Mouse (Mus musculus) lung, postnatal 14 days (tissue): ENCODE results near the gene Agpat2.
A peak's percentile ranks its signal among the peaks of the same experiment; 100 is the strongest.

Experiments used
- DNase-seq: peaks from one replicate; pipeline ENCODE4 v3.0.0; 2021

Agpat2 gene

GRCm38 (mm10) chr2:26594934-26595724, 9.1 kb downstream of the Agpat2 start:
- DNase-seq: peak; percentile 27

DNA sequence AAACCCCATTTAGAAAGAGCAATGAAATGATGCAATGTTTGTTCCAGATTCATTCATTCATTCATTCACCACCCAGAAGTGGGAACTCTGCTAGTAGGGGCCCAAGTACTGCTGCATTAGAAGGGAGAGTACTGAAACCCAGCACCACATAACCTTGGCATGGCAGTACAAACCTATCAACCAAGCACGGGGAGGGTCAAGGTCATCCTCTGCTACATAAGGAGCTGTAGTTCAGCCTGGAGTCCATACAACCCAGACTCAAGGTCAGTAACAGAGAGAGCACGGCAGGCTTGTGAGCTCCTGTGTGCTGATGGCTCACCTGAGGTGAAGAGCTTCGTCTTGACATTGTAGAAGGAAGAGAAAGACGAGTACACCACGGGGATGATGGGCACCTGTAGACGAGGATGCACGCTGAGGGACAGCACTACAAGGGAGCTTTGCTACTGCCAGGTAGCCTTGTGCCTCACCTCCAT, 9.7 kb downstream of the Agpat2 start:
- peak; percentile 50 for DNase-seq

- DNase-seq: peak; percentile 83
These were observed 10.2 kb downstream of the Agpat2 start for GRCm38 (mm10) chr2:26594022-26594346.

DNA sequence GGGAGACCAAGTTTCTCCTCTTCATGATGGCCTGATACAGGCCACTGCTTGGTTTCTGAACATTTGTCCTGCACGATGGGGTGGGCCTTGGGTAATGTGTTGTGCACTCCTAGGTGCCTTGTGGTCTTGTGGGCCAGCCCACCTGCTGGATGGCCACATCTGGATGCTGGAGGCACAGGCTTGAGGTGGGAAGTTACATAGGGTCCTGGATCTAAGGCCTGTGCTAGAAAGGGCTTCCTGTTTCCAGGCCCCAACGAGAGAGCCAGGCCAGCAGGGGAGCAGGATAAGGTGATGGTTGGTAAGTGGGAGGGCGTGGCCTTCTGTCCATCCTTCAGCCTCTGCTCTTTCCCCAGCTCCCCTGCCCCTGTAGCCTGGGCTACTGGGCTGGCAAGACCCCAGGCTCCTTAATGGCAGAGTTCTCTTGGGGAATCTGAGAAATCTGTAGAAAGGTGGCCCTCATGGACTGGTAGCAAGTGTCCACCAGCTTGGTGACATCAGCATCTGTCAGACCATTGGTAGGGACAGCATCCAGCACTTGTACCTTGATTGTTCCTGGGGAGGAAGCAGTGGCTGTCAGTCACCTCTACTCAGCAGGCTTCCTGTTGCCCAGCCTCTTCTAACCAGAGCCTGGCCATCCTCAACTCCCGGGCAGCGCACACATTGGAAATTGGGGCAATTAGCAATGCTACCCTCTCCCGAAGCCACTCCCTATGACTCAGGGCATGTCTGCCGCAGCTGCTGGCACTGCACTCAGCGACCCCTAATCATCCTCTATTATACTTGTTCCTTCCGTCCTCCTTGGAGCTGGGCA, 10.8 kb downstream of the Agpat2 start:
- DNase-seq: peak; percentile 32

DNA sequence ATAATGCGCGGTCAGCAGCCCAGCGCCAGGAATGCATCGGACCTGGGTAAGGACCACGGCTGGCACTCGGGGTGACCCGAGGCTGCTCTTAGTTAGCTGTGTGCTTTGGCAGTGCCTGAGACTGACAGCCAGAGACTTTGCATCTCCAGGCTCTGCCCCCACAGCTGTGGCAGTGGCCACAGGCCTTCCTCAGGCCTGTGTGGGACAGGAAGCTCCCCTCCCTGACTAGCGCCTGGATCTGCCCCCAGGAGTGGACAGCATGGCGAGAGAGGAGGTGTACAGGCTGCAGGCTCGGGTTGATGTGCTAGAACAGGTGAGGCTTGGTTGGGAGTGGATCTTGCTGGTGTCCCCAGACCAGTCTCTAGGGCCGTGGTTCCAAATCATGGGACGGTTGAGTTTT, 12.8 kb downstream of the Agpat2 start:
- DNase-seq: peak; percentile 15

GRCm38 (mm10) chr2:26590962-26591361, 13.3 kb downstream of the Agpat2 start:
- DNase-seq: peak; percentile 35

GRCm38 (mm10) chr2:26590282-26590681, 13.9 kb downstream of the Agpat2 start:
- no peak for DNase-seq

- peak; percentile 3 for DNase-seq
These were observed 14.9 kb downstream of the Agpat2 start for GRCm38 (mm10) chr2:26589284-26589683.

GRCm38 (mm10) chr2:26588573-26588972, 15.6 kb downstream of the Agpat2 start:
- DNase-seq: no peak

GRCm38 (mm10) chr2:26587044-26587405, 17.2 kb downstream of the Agpat2 start:
- DNase-seq: no peak

DNA sequence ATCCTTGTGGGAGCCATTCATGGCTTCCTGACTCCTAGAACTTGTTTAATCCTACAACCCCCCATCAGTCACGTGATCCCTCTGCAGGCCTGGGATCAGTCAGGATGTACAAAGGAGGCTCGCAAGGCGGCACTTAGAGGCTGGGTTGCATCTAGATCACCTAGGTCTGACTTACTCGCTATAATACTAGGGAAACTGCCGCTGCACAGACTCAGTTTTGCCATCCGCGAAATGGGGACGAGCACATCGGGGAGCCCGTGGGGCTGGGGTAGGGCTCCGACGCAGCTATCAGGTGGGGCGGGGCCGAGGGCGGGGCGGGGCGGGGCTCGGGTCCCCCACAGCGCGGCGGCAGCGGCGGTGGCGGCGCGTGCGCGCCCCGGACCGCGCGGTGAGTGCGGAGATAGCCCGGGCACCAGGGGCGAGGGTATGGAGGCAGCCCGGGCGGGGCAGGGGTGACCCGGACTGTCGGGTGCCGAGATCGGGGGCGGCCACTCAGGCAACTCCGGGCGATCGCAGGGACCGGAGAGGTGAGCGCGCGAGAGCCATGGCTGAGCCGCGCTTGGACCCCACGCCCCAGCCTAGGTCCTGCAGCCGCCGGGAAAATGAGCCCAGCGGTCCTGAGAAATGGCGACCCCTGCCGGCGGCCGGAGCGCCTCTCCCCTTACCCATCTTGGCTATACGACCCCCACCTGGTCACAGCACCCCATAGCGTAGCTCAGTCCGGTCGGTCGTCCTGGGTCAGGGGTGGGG, 17.7 kb downstream of the Agpat2 start, which contains the start of gene Gm20532:
Gene Gm20532 (plus strand): TSS at position 346 of the 750 bp plus-strand sequence.
- DNase-seq: peak; percentile 72

- DNase-seq: peak; percentile 23
These were observed 18.5 kb downstream of the Agpat2 start for GRCm38 (mm10) chr2:26585713-26586112.

DNA sequence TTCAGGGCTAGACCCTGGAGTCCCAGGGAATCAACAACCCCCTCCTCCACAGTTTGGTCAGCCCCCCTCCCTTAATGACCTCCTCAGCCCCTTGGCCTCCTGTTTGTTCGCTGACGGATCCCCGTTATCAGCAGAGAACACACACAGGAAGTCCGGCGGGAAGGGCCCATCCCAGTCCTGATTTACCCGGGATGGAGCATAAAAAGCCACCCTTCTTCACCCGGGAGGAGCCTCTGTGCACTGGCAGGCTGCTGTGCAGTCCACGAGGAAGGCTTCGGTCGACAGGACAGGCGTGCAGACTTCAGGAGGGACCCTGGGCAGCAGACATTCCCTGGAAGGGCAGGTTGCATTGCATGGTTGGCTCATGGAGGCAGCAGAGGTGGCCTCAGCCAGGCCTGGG, 20.6 kb downstream of the Agpat2 start:
- peak; percentile 85 for DNase-seq

GRCm38 (mm10) chr2:26582741-26583140, 21.5 kb downstream of the Agpat2 start:
- no peak for DNase-seq

DNA sequence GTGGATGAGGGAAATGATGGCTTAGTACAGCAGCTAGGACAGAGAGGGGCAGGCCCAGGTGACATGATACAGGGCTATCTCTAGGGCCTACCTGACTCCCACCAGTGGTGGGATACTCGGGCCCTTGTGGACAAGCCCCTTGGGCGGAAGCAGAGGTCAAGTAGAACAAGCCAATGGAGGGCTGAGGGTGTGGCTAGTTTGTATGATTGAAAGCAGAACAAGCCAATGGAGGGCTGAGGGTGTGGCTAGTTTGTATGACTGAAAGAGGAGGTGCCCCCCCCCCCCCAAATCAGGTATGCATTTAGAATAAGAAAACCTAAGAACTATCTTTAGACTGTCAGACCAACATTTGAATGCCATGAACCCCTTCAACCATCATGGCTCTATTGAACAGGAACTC, 22.0 kb downstream of the Agpat2 start:
- no peak for DNase-seq

DNA sequence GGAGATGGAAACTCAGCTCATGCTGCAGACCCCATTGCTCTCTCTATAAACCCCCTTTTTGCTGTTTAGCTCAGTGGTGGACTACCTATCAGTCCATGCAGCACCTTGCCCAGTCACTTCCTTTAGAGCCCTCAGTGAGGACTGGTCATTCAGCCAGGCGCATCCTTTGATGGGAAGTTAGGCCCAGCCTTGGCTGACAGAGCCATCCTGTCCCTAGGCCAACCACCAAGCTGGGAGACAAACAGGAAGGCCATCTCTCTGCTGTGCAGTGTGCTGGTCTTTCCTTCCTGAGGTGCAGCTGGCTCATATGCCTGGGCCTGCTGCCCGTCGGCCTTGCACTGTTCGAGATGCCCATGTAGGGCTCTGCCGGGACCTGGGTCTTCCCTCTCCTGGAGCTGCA, 23.5 kb downstream of the Agpat2 start:
- no peak for DNase-seq

DNA sequence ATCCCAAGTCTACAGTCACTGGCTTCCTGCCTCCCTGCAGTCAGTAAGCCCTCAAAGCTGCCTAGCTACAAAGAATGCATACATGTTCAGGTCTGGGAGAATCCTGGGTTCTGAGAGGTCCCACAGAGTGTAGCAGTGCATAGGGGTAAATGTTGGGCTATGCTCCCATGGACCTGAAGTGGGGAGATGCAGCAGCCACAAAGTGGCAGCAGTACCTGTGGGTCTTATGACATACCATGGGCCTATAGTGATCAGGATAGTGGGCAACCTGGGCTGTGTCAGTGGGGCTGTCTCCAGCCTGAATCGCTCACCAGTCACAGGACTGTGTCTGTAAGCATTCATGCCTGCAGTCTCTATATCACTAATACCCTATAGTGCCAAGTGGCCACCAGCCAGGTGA, 24.5 kb downstream of the Agpat2 start, which contains the start of gene Egfl7:
Gene Egfl7 (plus strand): TSS at position 301 of the 400 bp plus-strand sequence.
- DNase-seq: no peak

DNA sequence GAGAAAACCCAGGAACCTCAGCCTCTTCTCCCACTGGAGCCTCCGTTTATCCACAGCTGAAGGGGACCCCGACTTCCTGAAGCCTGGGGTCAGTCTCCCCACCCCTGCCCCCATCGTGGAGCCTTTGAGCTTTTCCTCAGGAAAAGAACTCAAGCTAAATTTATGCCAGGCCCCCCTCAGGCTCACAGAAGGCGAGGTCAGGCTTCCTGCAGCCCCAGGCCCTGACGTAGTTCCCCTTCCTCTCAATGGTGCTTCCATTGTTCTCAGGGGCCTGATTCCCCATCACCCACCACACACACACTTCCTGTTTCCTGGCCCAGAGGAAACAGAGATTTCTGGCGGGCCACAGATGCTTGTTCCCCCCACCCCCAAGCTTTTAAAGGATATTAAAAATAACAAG, 25.8 kb downstream of the Agpat2 start:
- peak; percentile 60 for DNase-seq

DNA sequence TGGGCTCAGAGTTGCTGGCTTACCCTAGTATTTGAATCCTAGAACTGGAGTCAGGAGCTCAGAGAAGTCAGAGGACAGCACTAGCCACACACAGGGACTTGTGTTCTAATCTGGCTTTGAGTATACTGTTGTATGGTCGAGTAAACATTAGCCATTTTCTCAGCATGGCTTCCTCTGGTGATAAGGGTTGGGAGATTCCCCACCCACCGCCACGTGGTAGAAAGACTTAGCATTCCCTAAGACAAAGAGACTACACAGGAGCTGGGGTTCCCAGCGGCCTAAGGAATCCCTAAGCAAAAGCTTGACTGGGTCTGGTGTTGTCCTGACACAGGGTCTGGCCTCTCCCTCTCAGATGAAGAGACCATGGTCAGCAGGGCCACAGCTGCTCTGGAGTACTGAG, 27.8 kb downstream of the Agpat2 start:
- no peak for DNase-seq

- DNase-seq: peak; percentile 76
These were observed 28.4 kb downstream of the Agpat2 start for GRCm38 (mm10) chr2:26575865-26576264.

GRCm38 (mm10) chr2:26575378-26575777, 28.8 kb downstream of the Agpat2 start:
- no peak for DNase-seq

DNA sequence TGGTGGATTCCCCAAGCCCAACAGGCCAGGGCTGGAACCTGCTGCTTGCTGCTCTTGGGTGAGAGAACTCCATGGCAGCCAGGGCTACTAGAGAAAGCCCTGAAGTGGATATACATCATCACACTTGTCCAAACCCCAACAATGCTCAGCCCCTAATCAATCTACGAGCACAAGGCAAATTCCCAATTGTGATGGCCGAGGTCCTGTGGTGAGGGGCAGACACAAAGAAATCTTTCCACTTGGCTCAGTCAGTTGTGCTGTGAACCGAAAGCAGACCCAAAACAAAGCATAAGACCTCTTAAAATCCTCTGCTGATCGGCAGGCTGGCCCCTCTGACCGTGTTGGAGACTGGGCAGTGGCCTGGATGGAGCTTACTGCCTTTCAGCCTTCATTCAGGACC, 29.4 kb downstream of the Agpat2 start:
- DNase-seq: no peak

DNA sequence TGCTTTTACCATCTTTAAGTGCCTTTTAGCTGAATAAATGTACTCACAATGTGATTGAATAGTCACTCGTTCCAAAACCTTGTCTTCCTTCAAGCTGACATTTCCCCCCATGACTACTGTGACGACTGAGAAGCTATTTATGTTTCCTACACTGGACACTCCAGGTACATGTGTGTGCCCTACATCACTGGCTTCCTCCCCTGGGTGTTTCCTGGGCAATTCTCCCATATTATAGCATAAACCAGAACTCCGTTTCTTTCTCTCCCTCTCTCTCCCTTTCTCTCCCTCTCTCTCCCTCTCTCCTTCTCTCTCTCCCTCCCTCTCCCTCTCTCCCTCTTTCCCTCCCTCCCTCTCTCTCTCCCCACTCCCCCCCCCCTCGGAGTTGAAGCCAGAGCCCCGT, 30.4 kb downstream of the Agpat2 start:
- no peak for DNase-seq
